Mouse (Mus musculus): ENCODE results near the gene Cmklr1. TPM values are rescaled to one million over a fixed set of nuclear protein-coding genes. Genes with fewer than 3 reads are reported as not detected.

Cmklr1 gene
- polyA plus RNA-seq (2014; fragmentation: Nextera tagmentation; extraction: Ambion mirVana): 2.4 and 2.7 TPM in 2 replicates

- no peaks in the 10 kb centered on the region for H3K9me3 ChIP-seq (ENCODE audit: control insufficient read depth, low read length)
- peak within 1 kb of the TSS; percentile 19 for H3K4me3 ChIP-seq (ENCODE audit: low read depth, low read length)
- 8% methylated on average over 30 of the region's 30 CpGs for WGBS
- H3K9ac ChIP-seq (ENCODE audit: low read length): peak within 1 kb of the TSS; percentile 59
- peak; percentile 59 for DNase-seq (ENCODE audit: low spot score)
- H3K27me3 ChIP-seq (ENCODE audit: control insufficient read depth, insufficient read depth, low read length): no peaks in the 10 kb centered on the region
- peak; percentile 33; the same call in 1 of the 2 replicates for ATAC-seq (ENCODE audit: insufficient number of reproducible peaks, low FRiP score, low TSS enrichment, low read depth)
- no peak within 1 kb of the TSS; the same call in 1 of the 2 replicates for H3K27ac ChIP-seq (replicated peaks; ENCODE audit: low read depth, low read length)
- H3K4me1 ChIP-seq (ENCODE audit: control insufficient read depth, insufficient read depth, low read length): peaks cover 20% of the 10 kb centered on the region
- no peaks in the 10 kb centered on the region for H3K36me3 ChIP-seq (ENCODE audit: control insufficient read depth, insufficient read depth, low read length)
- peak within 1 kb of the TSS; percentile 60 for H3K4me2 ChIP-seq (ENCODE audit: low read depth, severe bottlenecking)
These were observed at the start of gene Cmklr1 for GRCm38 (mm10) chr5:113650035-113650865. Gene Cmklr1 (minus strand): TSS chr5:113650426.

DNA sequence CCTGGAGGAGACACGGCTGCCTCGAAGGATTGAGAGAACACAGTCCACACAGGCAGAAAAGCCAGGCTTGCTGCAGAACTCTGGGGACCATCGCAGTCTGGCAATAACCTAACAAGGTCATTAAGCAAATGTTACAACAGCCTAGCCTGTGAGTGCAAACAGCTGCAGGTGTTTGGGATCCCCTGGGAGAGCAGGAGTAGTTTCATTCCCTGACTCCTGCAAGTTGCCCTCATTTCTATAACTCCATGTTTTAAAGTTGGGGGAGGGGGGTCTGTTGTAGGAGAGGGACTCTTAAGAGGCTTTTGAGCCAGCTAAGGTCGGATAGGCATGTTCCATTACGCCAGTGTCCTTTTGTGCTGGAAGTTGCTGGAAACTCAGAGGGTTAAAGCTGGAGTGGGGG is 44.2 kb upstream of the Cmklr1 start:
- ATAC-seq (ENCODE audit: insufficient number of reproducible peaks, low FRiP score, low TSS enrichment, low read depth) (peak; percentile 78), DNase-seq (ENCODE audit: low spot score) (peak; percentile 80)
- WGBS: 12% methylated on average over 5 of the region's 5 CpGs
- H3K9me3 ChIP-seq (ENCODE audit: control insufficient read depth, low read length): no peaks in the 10 kb centered on the region
- no peaks in the 10 kb centered on the region for H3K36me3 ChIP-seq (ENCODE audit: control insufficient read depth, insufficient read depth, low read length)
- H3K9ac ChIP-seq (ENCODE audit: low read length): no peak overlapping the region
- peak overlapping the region; percentile 89 for H3K27ac ChIP-seq (replicated peaks; ENCODE audit: low read depth, low read length)
- peaks cover 20% of the 10 kb centered on the region for H3K4me1 ChIP-seq (ENCODE audit: control insufficient read depth, insufficient read depth, low read length)
- peak overlapping the region; percentile 8; the same call in 1 of the 2 replicates for H3K4me2 ChIP-seq (ENCODE audit: low read depth, severe bottlenecking)
- no peak overlapping the region for H3K4me3 ChIP-seq (ENCODE audit: low read depth, low read length)
- no peaks in the 10 kb centered on the region for H3K27me3 ChIP-seq (ENCODE audit: control insufficient read depth, insufficient read depth, low read length)

DNA sequence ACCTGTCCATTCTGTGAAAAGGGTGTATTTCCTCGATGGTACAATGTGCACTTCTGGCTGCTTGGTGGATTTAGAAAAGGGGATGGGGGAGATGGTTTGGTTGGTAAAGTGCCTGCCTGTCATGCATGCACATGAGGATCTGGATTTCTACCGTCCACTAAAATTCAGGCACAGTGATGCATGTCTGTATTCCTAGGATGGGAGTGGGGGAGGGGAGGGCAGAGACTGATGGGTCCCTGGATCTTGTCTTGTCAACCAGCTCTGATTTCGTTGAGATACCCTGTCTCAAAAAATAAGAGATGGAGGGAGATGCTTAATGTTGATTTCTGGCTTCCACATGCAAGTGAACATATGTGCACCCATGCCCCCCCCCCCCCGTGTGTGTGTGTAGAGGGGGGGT is 43.8 kb upstream of the Cmklr1 start:
- Histone ChIP-seq H3K4me3 (ENCODE audit: low read depth, low read length) (no peak overlapping the region), H3K9ac (ENCODE audit: low read length) (no peak overlapping the region), H3K36me3 (ENCODE audit: control insufficient read depth, insufficient read depth, low read length) (no peaks in the 10 kb centered on the region), H3K4me2 (ENCODE audit: low read depth, severe bottlenecking) (peak overlapping the region; percentile 8; the same call in 1 of the 2 replicates), H3K4me1 (ENCODE audit: control insufficient read depth, insufficient read depth, low read length) (peaks cover 23% of the 10 kb centered on the region), H3K9me3 (ENCODE audit: control insufficient read depth, low read length) (no peaks in the 10 kb centered on the region), H3K27ac (replicated peaks; ENCODE audit: low read depth, low read length) (peak overlapping the region; percentile 89), H3K27me3 (ENCODE audit: control insufficient read depth, insufficient read depth, low read length) (no peaks in the 10 kb centered on the region)
- DNase-seq (ENCODE audit: low spot score): no peak
- ATAC-seq (ENCODE audit: insufficient number of reproducible peaks, low FRiP score, low TSS enrichment, low read depth): no peak
- 40% methylated on average over 4 of the region's 4 CpGs for WGBS

DNA sequence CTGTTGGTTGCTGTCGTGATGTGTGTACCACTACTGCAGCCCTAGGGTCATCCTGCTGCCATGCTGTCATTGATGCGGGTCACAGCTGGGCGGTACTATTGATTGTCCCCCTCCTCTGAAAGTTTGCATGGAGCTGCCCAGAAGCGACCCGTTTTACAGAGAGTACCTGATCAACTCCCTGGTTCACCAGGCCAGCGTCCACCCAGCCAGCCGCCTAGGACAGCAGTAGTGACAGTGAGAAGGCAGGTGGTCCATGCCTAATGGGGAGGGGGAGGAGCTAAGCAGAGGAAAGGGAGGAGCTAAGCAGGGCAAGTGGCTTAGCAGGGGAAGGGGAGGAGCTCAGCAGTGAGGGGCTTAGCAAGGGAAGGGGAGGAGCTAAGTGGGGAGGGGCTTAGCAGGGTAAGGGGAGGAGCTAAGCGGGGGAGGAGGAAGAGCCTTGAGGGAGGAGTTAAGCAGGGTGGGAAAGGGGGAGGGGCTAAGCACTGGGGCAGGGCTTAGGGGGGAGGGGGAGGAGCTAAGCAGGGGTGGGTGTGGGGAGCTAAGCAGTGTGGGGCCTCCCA is 43.0 kb upstream of the Cmklr1 start:
- Histone ChIP-seq H3K27me3 (ENCODE audit: control insufficient read depth, insufficient read depth, low read length) (no peaks in the 10 kb centered on the region), H3K9me3 (ENCODE audit: control insufficient read depth, low read length) (no peaks in the 10 kb centered on the region), H3K9ac (ENCODE audit: low read length) (no peak overlapping the region), H3K36me3 (ENCODE audit: control insufficient read depth, insufficient read depth, low read length) (no peaks in the 10 kb centered on the region), H3K27ac (replicated peaks; ENCODE audit: low read depth, low read length) (no peak overlapping the region; the same call in 1 of the 2 replicates), H3K4me3 (ENCODE audit: low read depth, low read length) (no peak overlapping the region), H3K4me2 (ENCODE audit: low read depth, severe bottlenecking) (no peak overlapping the region), H3K4me1 (ENCODE audit: control insufficient read depth, insufficient read depth, low read length) (peaks cover 29% of the 10 kb centered on the region)
- WGBS: 89% methylated on average over 8 of the region's 8 CpGs
- DNase-seq (ENCODE audit: low spot score): no peak
- no peak for ATAC-seq (ENCODE audit: insufficient number of reproducible peaks, low FRiP score, low TSS enrichment, low read depth)

DNA sequence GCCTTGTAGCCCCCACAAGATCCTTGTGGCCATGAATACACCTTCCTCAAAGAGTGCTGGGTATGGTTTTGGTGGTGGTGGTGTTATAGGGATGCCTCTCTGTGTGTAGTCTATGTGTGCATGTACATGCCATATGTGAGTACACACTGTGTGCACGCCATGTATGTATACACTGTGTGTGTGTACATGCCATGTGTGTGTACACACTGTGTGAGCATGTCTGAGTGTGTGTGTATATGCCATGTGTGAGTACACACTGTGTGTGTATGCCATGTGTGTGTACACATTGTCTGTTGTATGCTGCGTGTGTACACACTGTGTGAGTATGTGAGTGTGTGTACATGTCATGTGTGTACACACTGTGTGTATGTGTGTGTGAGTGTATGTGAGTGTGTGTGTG is 40.6 kb upstream of the Cmklr1 start:
- WGBS: 87% methylated on average over 2 of the region's 2 CpGs
- Histone ChIP-seq H3K27ac (replicated peaks; ENCODE audit: low read depth, low read length) (no peak overlapping the region), H3K27me3 (ENCODE audit: control insufficient read depth, insufficient read depth, low read length) (no peaks in the 10 kb centered on the region), H3K4me3 (ENCODE audit: low read depth, low read length) (no peak overlapping the region), H3K36me3 (ENCODE audit: control insufficient read depth, insufficient read depth, low read length) (no peaks in the 10 kb centered on the region), H3K9me3 (ENCODE audit: control insufficient read depth, low read length) (no peaks in the 10 kb centered on the region), H3K4me2 (ENCODE audit: low read depth, severe bottlenecking) (no peak overlapping the region), H3K9ac (ENCODE audit: low read length) (no peak overlapping the region), H3K4me1 (ENCODE audit: control insufficient read depth, insufficient read depth, low read length) (peaks cover 32% of the 10 kb centered on the region)
- DNase-seq (ENCODE audit: low spot score) (no peak), ATAC-seq (ENCODE audit: insufficient number of reproducible peaks, low FRiP score, low TSS enrichment, low read depth) (no peak)

DNA sequence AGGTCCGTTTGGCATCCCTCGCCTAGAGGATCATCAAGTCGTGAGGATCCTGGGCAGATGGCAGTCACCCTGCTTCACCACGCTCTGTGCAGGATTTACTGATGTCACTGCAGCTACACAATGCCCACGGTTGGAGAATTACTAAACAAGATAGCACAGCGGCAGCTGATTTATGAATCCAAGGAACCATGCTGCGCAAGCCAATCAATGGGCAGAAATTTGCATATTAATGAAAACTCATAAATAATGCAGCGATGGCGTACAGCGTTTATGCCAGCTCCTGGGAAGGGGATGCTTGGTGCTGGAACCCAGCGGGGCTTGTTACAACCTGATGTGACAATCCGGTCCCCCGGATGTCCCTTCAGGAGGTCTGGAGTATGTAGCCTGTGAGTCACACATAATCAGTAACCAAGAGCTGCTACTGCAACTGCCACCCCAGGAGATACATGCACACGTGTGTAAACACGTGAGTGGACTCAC is 39.9 kb upstream of the Cmklr1 start:
- WGBS: 79% methylated on average over 15 of the region's 15 CpGs
- no peak overlapping the region for H3K4me3 ChIP-seq (ENCODE audit: low read depth, low read length)
- no peak for DNase-seq (ENCODE audit: low spot score)
- no peak for ATAC-seq (ENCODE audit: insufficient number of reproducible peaks, low FRiP score, low TSS enrichment, low read depth)
- H3K9me3 ChIP-seq (ENCODE audit: control insufficient read depth, low read length): no peaks in the 10 kb centered on the region
- H3K4me2 ChIP-seq (ENCODE audit: low read depth, severe bottlenecking): no peak overlapping the region
- no peaks in the 10 kb centered on the region for H3K27me3 ChIP-seq (ENCODE audit: control insufficient read depth, insufficient read depth, low read length)
- H3K4me1 ChIP-seq (ENCODE audit: control insufficient read depth, insufficient read depth, low read length): peaks cover 25% of the 10 kb centered on the region
- no peak overlapping the region for H3K27ac ChIP-seq (replicated peaks; ENCODE audit: low read depth, low read length)
- H3K36me3 ChIP-seq (ENCODE audit: control insufficient read depth, insufficient read depth, low read length): no peaks in the 10 kb centered on the region
- no peak overlapping the region for H3K9ac ChIP-seq (ENCODE audit: low read length)

DNA sequence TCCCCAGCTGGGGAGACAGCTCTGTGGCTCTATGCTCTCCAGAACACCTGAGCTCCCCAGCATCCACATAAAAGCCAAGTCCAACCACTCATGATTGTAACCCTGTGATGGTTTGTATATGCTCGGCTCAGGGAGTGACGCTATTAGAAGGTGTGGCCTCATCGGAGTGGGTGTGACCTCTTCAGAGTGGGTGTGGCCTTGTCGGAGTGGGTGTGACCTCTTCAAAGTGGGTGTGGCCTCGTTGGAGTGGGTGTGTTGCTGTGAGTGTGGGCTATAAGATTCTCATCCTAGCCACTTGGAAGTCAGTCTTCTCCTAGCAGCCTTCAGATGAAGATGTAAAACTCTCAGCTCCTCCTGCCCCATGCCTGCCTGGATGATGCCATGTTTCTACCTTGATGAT is 37.3 kb upstream of the Cmklr1 start:
- no peak overlapping the region for H3K27ac ChIP-seq (replicated peaks; ENCODE audit: low read depth, low read length)
- DNase-seq (ENCODE audit: low spot score) (no peak), ATAC-seq (ENCODE audit: insufficient number of reproducible peaks, low FRiP score, low TSS enrichment, low read depth) (no peak)
- H3K9ac ChIP-seq (ENCODE audit: low read length): no peak overlapping the region
- H3K9me3 ChIP-seq (ENCODE audit: control insufficient read depth, low read length): no peaks in the 10 kb centered on the region
- WGBS: 87% methylated on average over 5 of the region's 5 CpGs
- H3K36me3 ChIP-seq (ENCODE audit: control insufficient read depth, insufficient read depth, low read length): no peaks in the 10 kb centered on the region
- H3K27me3 ChIP-seq (ENCODE audit: control insufficient read depth, insufficient read depth, low read length): no peaks in the 10 kb centered on the region
- H3K4me3 ChIP-seq (ENCODE audit: low read depth, low read length): no peak overlapping the region
- peaks cover 12% of the 10 kb centered on the region for H3K4me1 ChIP-seq (ENCODE audit: control insufficient read depth, insufficient read depth, low read length)
- no peak overlapping the region for H3K4me2 ChIP-seq (ENCODE audit: low read depth, severe bottlenecking)

GRCm38 (mm10) chr5:113685471-113685870 is 35.2 kb upstream of the Cmklr1 start:
- no peak for DNase-seq (ENCODE audit: low spot score)
- Histone ChIP-seq H3K27ac (replicated peaks; ENCODE audit: low read depth, low read length) (no peak overlapping the region), H3K9ac (ENCODE audit: low read length) (no peak overlapping the region), H3K4me1 (ENCODE audit: control insufficient read depth, insufficient read depth, low read length) (peaks cover 12% of the 10 kb centered on the region), H3K9me3 (ENCODE audit: control insufficient read depth, low read length) (no peaks in the 10 kb centered on the region), H3K4me2 (ENCODE audit: low read depth, severe bottlenecking) (no peak overlapping the region), H3K36me3 (ENCODE audit: control insufficient read depth, insufficient read depth, low read length) (no peaks in the 10 kb centered on the region), H3K27me3 (ENCODE audit: control insufficient read depth, insufficient read depth, low read length) (no peaks in the 10 kb centered on the region), H3K4me3 (ENCODE audit: low read depth, low read length) (no peak overlapping the region)
- WGBS: 45% methylated on average over 5 of the region's 5 CpGs
- no peak for ATAC-seq (ENCODE audit: insufficient number of reproducible peaks, low FRiP score, low TSS enrichment, low read depth)
